Mouse (Mus musculus) CH12.LX (cell line): Measurements from ENCODE around the gene Gnpnat1. TPM values are rescaled to one million over a fixed set of nuclear protein-coding genes. Genes with fewer than 3 reads are reported as not detected.

Source experiments
- DNase-seq: peaks from one replicate; pipeline ENCODE4 v3.0.0-alpha.2; 2013; ENCODE audit errors: extremely low read depth
- H3K27ac ChIP-seq: 2 replicates; pipeline ENCODE4 v1.5.1; 2012; ENCODE audit warnings: low read depth, mild to moderate bottlenecking, control low read depth, moderate library complexity; ENCODE audit not compliant: insufficient read depth
- H3K27me3 ChIP-seq: replicated peaks from 2 replicates; pipeline ENCODE3; 2012; ENCODE audit warnings: inconsistent platforms
- H3K36me3 ChIP-seq, 2 experiments: replicated peaks in 1 of 2; 2 replicates each; pipeline versions ENCODE3 to v1.6.1; 2012; ENCODE audit warnings: inconsistent platforms in 1 of 2, low read length in 1 of 2, mild to moderate bottlenecking in 1 of 2, mixed read lengths in 1 of 2, moderate library complexity in 1 of 2; ENCODE audit not compliant: control insufficient read depth in 1 of 2, insufficient read depth in 1 of 2
- H3K4me1 ChIP-seq, 2 experiments: 2 replicates each; pipeline ENCODE4 v1.6.1; 2012; ENCODE audit warnings: inconsistent platforms in 1 of 2, moderate library complexity in 1 of 2; ENCODE audit not compliant: insufficient read depth in 2 of 2, control insufficient read depth in 1 of 2
- H3K4me2 ChIP-seq: 2 replicates; pipeline ENCODE4 v1.6.1; 2012; ENCODE audit warnings: low read depth, mild to moderate bottlenecking, control low read depth; ENCODE audit not compliant: poor library complexity, insufficient read depth, severe bottlenecking
- H3K4me3 ChIP-seq, 3 experiments: fragments of 150-350 bp in 1 of 3; sonication (generic) in 1 of 3; replicated peaks in 1 of 3; 2 replicates each; pipeline versions ENCODE3 to v1.5.1; 2011 to 2012; ENCODE audit warnings: low read depth in 2 of 3, low read length in 2 of 3, mild to moderate bottlenecking in 2 of 3, moderate library complexity in 2 of 3, control low read depth in 1 of 3, improper control_type of control experiment in 1 of 3, inconsistent platforms in 1 of 3, mixed read lengths in 1 of 3; ENCODE audit not compliant: poor library complexity in 1 of 3
- H3K79me2 ChIP-seq: replicated peaks from 2 replicates; pipeline ENCODE4 v1.6.1; 2012; ENCODE audit warnings: mild to moderate bottlenecking, moderate library complexity; ENCODE audit not compliant: control insufficient read depth, poor library complexity, insufficient read depth, severe bottlenecking; ENCODE audit errors: extremely low read depth
- H3K9ac ChIP-seq: 2 replicates; pipeline ENCODE4 v1.6.1; 2012; ENCODE audit warnings: low read depth, mild to moderate bottlenecking, control low read depth, moderate library complexity; ENCODE audit not compliant: insufficient read depth
- H3K9me3 ChIP-seq: replicated peaks from 2 replicates; pipeline ENCODE3; 2012; ENCODE audit warnings: low read length, inconsistent platforms, mixed read lengths
- CHD1 ChIP-seq: IDR thresholded peaks from 2 replicates; pipeline ENCODE4 v1.6.1; 2012; ENCODE audit warnings: low read depth, low read length, improper control_type of control experiment, inconsistent platforms
- CHD2 ChIP-seq: IDR thresholded peaks from 2 replicates; pipeline ENCODE4 v1.6.1; 2011; ENCODE audit warnings: low read length, improper control_type of control experiment
- CTCF ChIP-seq, 2 experiments: IDR thresholded peaks in 1 of 2; conservative IDR thresholded peaks in 1 of 2; 2 replicates each; pipeline ENCODE4 v1.5.1; 2011 to 2012; ENCODE audit warnings: low read depth in 2 of 2, low read length in 2 of 2, improper control_type of control experiment in 1 of 2, inconsistent platforms in 1 of 2, mild to moderate bottlenecking in 1 of 2, moderate library complexity in 1 of 2
- ELF1 ChIP-seq: IDR thresholded peaks from 2 replicates; pipeline ENCODE4 v1.6.1; 2014; ENCODE audit warnings: low read depth, mild to moderate bottlenecking, inconsistent platforms, low read length, improper control_type of control experiment
- EP300 ChIP-seq: IDR thresholded peaks from 2 replicates; pipeline ENCODE4 v1.6.1; 2011; ENCODE audit warnings: low read length, improper control_type of control experiment
- ETS1 ChIP-seq: conservative IDR thresholded peaks from 2 replicates; pipeline ENCODE4 v1.6.1; 2012; ENCODE audit warnings: low read depth, mild to moderate bottlenecking, inconsistent platforms, low read length, improper control_type of control experiment, moderate library complexity
- GABPA ChIP-seq: IDR thresholded peaks from 2 replicates; pipeline ENCODE4 v1.6.1; 2012; ENCODE audit warnings: low read depth, low read length, improper control_type of control experiment, inconsistent platforms; ENCODE audit not compliant: insufficient replicate concordance
- IRF4 ChIP-seq: IDR thresholded peaks from 2 replicates; pipeline ENCODE4 v1.6.1; 2014; ENCODE audit warnings: low read depth, mild to moderate bottlenecking, inconsistent platforms, low read length, improper control_type of control experiment
- JUN ChIP-seq: IDR thresholded peaks from 2 replicates; pipeline ENCODE4 v1.6.1; 2011; ENCODE audit warnings: low read depth, mild to moderate bottlenecking, low read length, improper control_type of control experiment, moderate library complexity; ENCODE audit not compliant: insufficient read depth
- JUND ChIP-seq: conservative IDR thresholded peaks from 2 replicates; pipeline ENCODE4 v1.6.1; 2011; ENCODE audit warnings: low read depth, low read length, improper control_type of control experiment
- KAT2A ChIP-seq: IDR thresholded peaks from 2 replicates; pipeline ENCODE4 v1.6.1; 2012; ENCODE audit warnings: low read length, improper control_type of control experiment, inconsistent platforms; ENCODE audit not compliant: insufficient replicate concordance
- MAFK ChIP-seq: IDR thresholded peaks from 2 replicates; pipeline ENCODE4 v1.6.1; 2011; ENCODE audit warnings: low read length, improper control_type of control experiment; ENCODE audit not compliant: insufficient replicate concordance
- MAX ChIP-seq: IDR thresholded peaks from 2 replicates; pipeline ENCODE4 v1.6.1; 2011; ENCODE audit warnings: low read length, improper control_type of control experiment
- MAZ ChIP-seq: IDR thresholded peaks from 2 replicates; pipeline ENCODE4 v1.6.1; 2012; ENCODE audit warnings: low read depth, mild to moderate bottlenecking, inconsistent platforms, low read length, improper control_type of control experiment, moderate library complexity
- MYC ChIP-seq: IDR thresholded peaks from 2 replicates; pipeline ENCODE4 v1.6.1; 2011; ENCODE audit warnings: low read depth, mild to moderate bottlenecking, improper control_type of control experiment, low read length
- NELFE ChIP-seq: IDR thresholded peaks from 2 replicates; pipeline ENCODE4 v1.6.1; 2011; ENCODE audit warnings: low read depth, low read length, improper control_type of control experiment
- NRF1 ChIP-seq: IDR thresholded peaks from 2 replicates; pipeline ENCODE4 v1.6.1; 2014; ENCODE audit warnings: low read depth, mild to moderate bottlenecking, inconsistent platforms, low read length, improper control_type of control experiment, moderate library complexity
- PAX5 ChIP-seq: IDR thresholded peaks from 2 replicates; pipeline ENCODE4 v1.6.1; 2012; ENCODE audit warnings: low read length, inconsistent platforms, mixed read lengths
- POLR2A ChIP-seq: IDR thresholded peaks from 2 replicates; pipeline ENCODE4 v1.6.1; 2011; ENCODE audit warnings: low read depth, mild to moderate bottlenecking, improper control_type of control experiment, low read length
- POLR2AphosphoS2 ChIP-seq: IDR thresholded peaks from 2 replicates; pipeline ENCODE4 v1.6.1; 2011; ENCODE audit warnings: low read depth, low read length, improper control_type of control experiment
- RAD21 ChIP-seq: IDR thresholded peaks from 2 replicates; pipeline ENCODE4 v1.6.1; 2011; ENCODE audit warnings: low read depth, mild to moderate bottlenecking, low read length, improper control_type of control experiment, moderate library complexity
- RCOR1 ChIP-seq: conservative IDR thresholded peaks from 2 replicates; pipeline ENCODE4 v1.6.1; 2012; ENCODE audit warnings: low read depth, mild to moderate bottlenecking, inconsistent platforms, low read length, improper control_type of control experiment
- SMC3 ChIP-seq: IDR thresholded peaks from 2 replicates; pipeline ENCODE4 v1.6.1; 2011; ENCODE audit warnings: low read depth, low read length, improper control_type of control experiment
- TBP ChIP-seq: conservative IDR thresholded peaks from 2 replicates; pipeline ENCODE4 v1.6.1; 2011; ENCODE audit warnings: low read depth, low read length, improper control_type of control experiment
- TCF12 ChIP-seq: IDR thresholded peaks from 2 replicates; pipeline ENCODE4 v1.6.1; 2014; ENCODE audit warnings: low read depth, mild to moderate bottlenecking, inconsistent platforms, low read length, improper control_type of control experiment
- dilution Hi-C: fragments of 300-500 bp; cut with MboI; formaldehyde crosslinking; loops from 2 replicates; pipeline ENCODE4 v1.14.3; 2020; ENCODE audit warnings: low sequenced_read_pairs; ENCODE audit not compliant: extremely low pct_unique_long_range_greater_than_20kb, extremely low pct_ligation_motif_present
- in situ Hi-C: fragments of 300-500 bp; cut with MboI; formaldehyde crosslinking; loops from 3 replicates; pipeline ENCODE4 v1.14.3; 2019; ENCODE audit warnings: low sequenced_read_pairs, low pct_ligation_motif_present, low pct_unique_long_range_greater_than_20kb, mixed read lengths
- polyA plus RNA-seq: library from polyadenylated mRNA; unstranded; fragments of >175 nt; gene quantifications from 2 replicates; pipeline ENCODE4 v1.2.1, GENCODE M21; 2012; ENCODE audit warnings: low read depth; ENCODE audit not compliant: insufficient read length
- total RNA-seq, 2 experiments: library from RNA; depleted of rRNA; stranded (reverse); fragments of 300-350 nt in 1 of 2; fragments of >200 nt in 1 of 2; gene quantifications; 2 replicates each; pipeline ENCODE4 v1.2.3; 2012 to 2014

Gene Gnpnat1
- total and polyA plus RNA-seq, 3 experiments, result 28.6 to 82.9 (median 42.8) TPM

DNA sequence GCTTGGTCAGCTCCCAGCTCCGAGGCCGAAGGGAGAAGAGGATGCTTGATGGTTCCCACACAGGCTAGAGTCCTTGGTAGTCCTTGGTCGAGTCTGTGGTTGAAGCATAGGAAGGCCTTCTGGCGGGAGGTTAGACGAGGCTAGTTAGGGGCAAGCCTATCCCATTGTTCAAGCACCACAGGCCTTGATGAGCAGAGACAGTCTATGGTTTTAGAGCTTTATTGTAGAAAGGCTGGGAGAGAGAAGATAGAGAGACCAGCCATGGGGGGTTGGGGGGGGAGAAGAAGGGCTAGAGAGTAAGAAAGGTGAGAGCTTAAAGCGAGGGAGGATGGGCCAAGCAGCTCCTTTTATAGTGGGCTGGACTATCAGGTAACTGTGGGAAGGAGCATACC is 39.5 kb downstream of the Gnpnat1 start (continued):
- TF ChIP-seq GABPA, result no peak

DNA sequence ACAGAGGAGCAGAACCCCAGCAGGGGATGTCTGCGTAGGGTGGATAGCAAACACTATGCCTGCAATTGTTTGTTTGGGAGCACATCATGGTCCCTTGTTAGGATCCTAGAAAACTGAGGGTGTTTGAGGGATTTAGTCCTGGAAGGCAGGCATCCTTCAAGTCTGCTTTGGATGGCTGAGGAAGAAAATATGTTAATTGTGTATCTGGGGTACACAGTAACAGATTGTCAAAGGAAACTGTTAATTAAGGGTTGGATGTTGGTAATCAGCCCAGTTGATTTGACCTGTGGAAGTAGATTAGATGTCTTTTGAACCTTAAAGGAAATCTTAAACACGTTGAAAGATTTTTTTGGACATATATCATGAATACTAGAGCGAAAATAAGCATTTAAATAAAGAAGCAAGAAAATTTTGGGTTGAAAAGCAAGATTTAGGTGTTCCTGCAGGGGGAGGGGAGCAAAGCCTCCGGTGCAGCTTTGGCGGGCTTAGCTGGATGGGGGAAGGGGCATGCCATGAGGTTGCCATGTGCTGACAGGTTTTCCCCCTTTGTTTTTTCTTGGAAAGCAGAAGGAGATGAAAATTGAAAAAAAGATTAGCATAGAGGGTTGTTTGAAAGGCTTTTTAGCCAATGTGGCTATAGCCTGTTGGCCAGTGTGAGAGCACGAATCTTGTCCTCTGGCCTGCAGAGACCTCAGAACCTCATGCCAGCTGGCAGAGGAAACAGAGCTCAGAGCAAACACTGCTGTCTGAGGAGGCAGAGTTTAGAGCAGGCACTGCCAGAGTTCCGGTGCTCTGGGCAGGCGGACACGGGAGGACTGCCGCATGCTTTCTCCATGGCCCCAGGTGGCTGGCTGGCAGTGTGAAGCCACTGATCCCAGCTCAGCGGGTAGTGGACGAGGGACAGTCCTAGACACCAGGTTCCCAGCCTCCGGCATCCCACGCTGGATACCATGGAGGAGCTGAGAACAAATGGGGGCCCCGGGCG is 40.2 kb downstream of the Gnpnat1 start:
- dilution Hi-C loops, result no loop called here
- DNase-seq, result no peak

DNA sequence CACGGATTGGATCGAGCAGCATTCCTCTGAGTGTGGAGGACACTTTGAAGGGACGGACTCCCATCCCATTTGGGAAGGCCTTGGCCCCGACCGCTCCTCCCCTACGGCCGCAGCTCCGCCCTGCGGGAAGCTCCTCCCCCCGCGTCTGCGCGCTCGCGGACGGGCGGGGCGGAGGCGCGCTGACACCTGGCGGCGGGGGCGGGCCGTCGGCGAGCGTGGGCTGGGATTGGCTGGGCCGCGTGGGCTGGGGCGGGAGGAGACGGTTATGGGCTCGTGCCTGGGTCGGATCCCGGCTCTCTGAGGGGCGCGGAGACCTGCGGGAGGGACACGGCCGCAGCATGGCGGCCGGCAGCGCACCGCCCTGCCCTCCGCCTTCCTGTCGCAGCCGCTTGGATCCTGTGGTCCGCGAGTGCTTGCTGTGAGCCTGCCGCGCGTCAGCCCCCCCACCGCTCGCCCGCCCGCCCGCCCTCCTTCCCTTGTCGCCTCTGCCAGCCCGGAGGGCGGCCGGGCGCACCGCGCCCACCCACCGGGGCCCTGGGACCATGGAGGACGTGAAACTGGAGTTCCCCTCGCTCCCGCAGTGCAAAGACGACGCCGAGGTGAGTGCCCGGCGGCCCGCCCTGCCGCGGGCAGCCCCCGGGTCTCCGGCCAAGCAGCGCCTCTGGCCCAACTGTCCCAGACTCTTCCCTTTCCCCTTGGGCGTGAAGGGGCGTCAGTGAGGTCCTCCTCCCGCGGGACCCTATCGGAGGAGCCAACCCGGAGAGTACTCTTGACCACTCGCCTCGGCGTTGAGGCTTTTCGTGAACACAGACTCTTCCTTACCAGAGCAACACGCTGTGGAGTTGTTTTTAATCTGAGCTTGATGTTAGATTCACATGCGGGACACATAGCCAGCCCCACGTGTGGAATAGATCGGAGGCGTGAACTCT is 53.5 kb downstream of the Gnpnat1 start, which contains the start of gene Styx:
TSS of gene Styx (plus strand) at position 163 of the 929 bp plus-strand sequence.
- Histone ChIP-seq H3K4me1 (peaks cover 2 to 11% of the 10 kb centered on the region in 2 experiments; a peak in 3 of 4 replicates), H3K9me3 (no peaks in the 10 kb centered on the region), H3K79me2 (peaks cover 22% of the 10 kb centered on the region), H3K4me2 (peak within 1 kb of the TSS; percentile 84; the same call in 1 of the 2 replicates), H3K36me3 (peaks cover 18 to 42% of the 10 kb centered on the region in 2 experiments), H3K27me3 (no peaks in the 10 kb centered on the region), H3K27ac (no peak within 1 kb of the TSS), H3K4me3 (peak within 1 kb of the TSS; percentile 59 to 89 (median 81)), H3K9ac (peak within 1 kb of the TSS; percentile 93)
- dilution Hi-C loops (no loop called here), in situ Hi-C loops (no loop called here)
- peak; percentile 85 for DNase-seq
- TF ChIP-seq ETS1 (no peak), SMC3 (no peak), ELF1 (no peak), JUND (no peak), MYC (no peak), MAFK (no peak), RAD21 (no peak), CHD2 (no peak), RCOR1 (no peak), POLR2AphosphoS2 (no peak), PAX5 (no peak), MAX (no peak), CHD1 (no peak), NELFE (peak; percentile 66; the same call in 1 of the 2 replicates), EP300 (no peak), JUN (no peak), POLR2A (peak; percentile 58; the same call in 1 of the 2 replicates), TBP (no peak), KAT2A (no peak), NRF1 (peak; percentile 81), IRF4 (no peak)

More for the DNA sequence above, 40.2 kb downstream of the Gnpnat1 start:
- Histone ChIP-seq H3K9me3 (peaks cover 1% of the 10 kb centered on the region), H3K4me2 (no peak overlapping the region), H3K27me3 (no peaks in the 10 kb centered on the region), H3K4me1 (no peaks in the 10 kb centered on the region), H3K79me2 (no peaks in the 10 kb centered on the region)
- TF ChIP-seq TCF12 (no peak), NRF1 (no peak), POLR2A (no peak), TBP (no peak), SMC3 (no peak), MAX (no peak), PAX5 (no peak), NELFE (no peak), ETS1 (no peak), JUND (no peak), MAZ (no peak), CTCF (conservative IDR thresholded peaks at IDR 0.05 in 1 of 2, IDR thresholded peaks at IDR 0.05 in 1 of 2; ENCODE audit: low read depth in 2 of 2, low read length in 2 of 2) (no peak)
- TF ChIP-seq, all 38 proteins: peak for 0
- no peak overlapping the region for H3K4me3 ChIP-seq
- peaks cover 11 to 44% of the 10 kb centered on the region in 2 experiments for H3K36me3 ChIP-seq
- no peak overlapping the region for H3K9ac ChIP-seq
- no peak overlapping the region for H3K27ac ChIP-seq
- in situ Hi-C loops, result no loop called here
